Mouse (Mus musculus): ENCODE data around the gene Rxfp1. TPM values are rescaled to one million over a fixed set of nuclear protein-coding genes. Genes with fewer than 3 reads are reported as not detected.

Rxfp1 gene
- polyA plus RNA-seq, 1 experiment from 2014 or later = 0.49 TPM

DNA sequence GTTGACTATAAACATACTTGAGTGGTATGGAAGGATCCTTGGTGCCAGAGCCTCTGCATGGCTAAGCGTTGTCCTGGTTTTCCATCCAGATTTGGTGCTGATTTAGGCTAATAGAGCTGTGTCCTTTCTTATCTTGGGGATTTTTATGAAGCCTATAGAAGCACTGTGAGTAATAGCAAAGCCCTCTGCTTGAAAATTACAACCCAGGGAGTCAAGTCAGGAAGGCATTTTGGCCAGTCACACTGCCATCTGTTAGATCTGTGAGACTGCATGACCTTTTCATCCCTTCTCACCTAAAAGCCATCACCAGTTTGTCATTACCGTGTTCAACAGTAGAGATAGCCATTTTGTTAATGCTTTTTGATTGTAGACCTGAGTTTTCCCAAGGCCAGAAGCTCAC lies 2.7 kb upstream of the Rxfp1 start:
- Histone ChIP-seq H3K4me1 (ENCODE audit: control insufficient read depth, insufficient read depth, low read length) (0 out of 2 replicates have a peak, but pooled peaks cover 4% of the 10 kb centered on the region), H3K9me3 (ENCODE audit: control insufficient read depth, low read length) (no peaks in the 10 kb centered on the region), H3K9ac (ENCODE audit: low read length) (no peak overlapping the region), H3K27me3 (ENCODE audit: control insufficient read depth, insufficient read depth, low read length) (no peaks in the 10 kb centered on the region), H3K4me2 (ENCODE audit: low read depth, severe bottlenecking) (no peak overlapping the region), H3K27ac (replicated peaks; ENCODE audit: low read depth, low read length) (no peak overlapping the region), H3K4me3 (ENCODE audit: low read depth, low read length) (no peak overlapping the region), H3K36me3 (ENCODE audit: control insufficient read depth, insufficient read depth, low read length) (no peaks in the 10 kb centered on the region)
- ATAC-seq (ENCODE audit: insufficient number of reproducible peaks, low FRiP score, low TSS enrichment, low read depth) = no peak
- no peak for DNase-seq (ENCODE audit: low spot score)
- 70% methylated on average over 2 of the region's 2 CpGs for WGBS

GRCm38 (mm10) chr3:79738451-79738850 lies 771 bp upstream of the Rxfp1 start:
- Histone ChIP-seq H3K9me3 (ENCODE audit: control insufficient read depth, low read length) (no peaks in the 10 kb centered on the region), H3K27ac (replicated peaks; ENCODE audit: low read depth, low read length) (no peak overlapping the region), H3K27me3 (ENCODE audit: control insufficient read depth, insufficient read depth, low read length) (no peaks in the 10 kb centered on the region), H3K36me3 (ENCODE audit: control insufficient read depth, insufficient read depth, low read length) (no peaks in the 10 kb centered on the region), H3K9ac (ENCODE audit: low read length) (no peak overlapping the region), H3K4me1 (ENCODE audit: control insufficient read depth, insufficient read depth, low read length) (0 out of 2 replicates have a peak, but pooled peaks cover 4% of the 10 kb centered on the region), H3K4me3 (ENCODE audit: low read depth, low read length) (no peak overlapping the region), H3K4me2 (ENCODE audit: low read depth, severe bottlenecking) (no peak overlapping the region)
- WGBS = 84% methylated on average over 1 of the region's 1 CpGs
- ATAC-seq (ENCODE audit: insufficient number of reproducible peaks, low FRiP score, low TSS enrichment, low read depth) = no peak
- DNase-seq (ENCODE audit: low spot score) = no peak

- Histone ChIP-seq H3K27ac (replicated peaks; ENCODE audit: low read depth, low read length) (no peak overlapping the region), H3K9ac (ENCODE audit: low read length) (no peak overlapping the region), H3K4me3 (ENCODE audit: low read depth, low read length) (no peak overlapping the region), H3K9me3 (ENCODE audit: control insufficient read depth, low read length) (no peaks in the 10 kb centered on the region), H3K27me3 (ENCODE audit: control insufficient read depth, insufficient read depth, low read length) (no peaks in the 10 kb centered on the region), H3K36me3 (ENCODE audit: control insufficient read depth, insufficient read depth, low read length) (no peaks in the 10 kb centered on the region), H3K4me2 (ENCODE audit: low read depth, severe bottlenecking) (no peak overlapping the region), H3K4me1 (ENCODE audit: control insufficient read depth, insufficient read depth, low read length) (no peaks in the 10 kb centered on the region)
- ATAC-seq (ENCODE audit: insufficient number of reproducible peaks, low FRiP score, low TSS enrichment, low read depth) (no peak), DNase-seq (ENCODE audit: low spot score) (no peak)
- WGBS = 87% methylated on average over 14 of the region's 14 CpGs
Measured at GRCm38 (mm10) chr3:79726506-79727075, 11.1 kb downstream of the Rxfp1 start.

DNA sequence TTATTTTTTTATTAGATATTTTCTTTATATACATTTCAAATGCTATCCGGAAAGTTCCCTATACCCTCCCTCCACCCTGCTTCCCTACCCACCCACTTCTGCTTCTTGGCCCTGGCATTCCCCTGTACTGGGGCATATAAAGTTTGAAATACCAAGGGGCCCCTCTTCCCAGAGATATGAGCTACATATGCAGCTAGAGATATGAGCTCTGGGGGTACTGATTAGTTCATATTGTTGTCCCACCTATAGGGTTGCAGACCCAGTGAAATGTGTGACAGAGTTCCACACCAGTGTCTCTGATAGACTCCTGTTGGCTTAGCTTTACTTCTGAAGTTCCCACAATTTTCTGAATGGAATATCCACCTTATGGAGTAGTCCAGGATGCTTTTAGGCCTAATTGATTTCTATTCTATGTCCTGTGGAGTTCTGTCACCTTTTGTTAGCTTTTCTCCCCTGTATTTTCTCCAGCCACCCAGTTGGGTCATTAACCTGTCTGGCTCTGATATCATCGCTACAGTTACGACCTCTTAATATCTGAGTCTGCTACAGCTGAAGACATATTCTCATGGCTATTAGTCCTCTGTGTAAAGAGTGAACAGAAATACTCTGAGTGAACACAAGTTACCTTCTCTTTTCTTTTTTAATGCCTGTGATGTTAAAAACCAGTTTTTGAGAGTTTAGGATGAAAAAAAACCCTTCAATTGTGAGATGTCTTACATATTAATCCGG lies 16.8 kb downstream of the Rxfp1 start:
- H3K9me3 ChIP-seq (ENCODE audit: control insufficient read depth, low read length) = no peaks in the 10 kb centered on the region
- H3K4me2 ChIP-seq (ENCODE audit: low read depth, severe bottlenecking) = no peak overlapping the region
- no peak overlapping the region for H3K27ac ChIP-seq (replicated peaks; ENCODE audit: low read depth, low read length)
- no peaks in the 10 kb centered on the region for H3K36me3 ChIP-seq (ENCODE audit: control insufficient read depth, insufficient read depth, low read length)
- DNase-seq (ENCODE audit: low spot score) (no peak), ATAC-seq (ENCODE audit: insufficient number of reproducible peaks, low FRiP score, low TSS enrichment, low read depth) (no peak)
- no peak overlapping the region for H3K9ac ChIP-seq (ENCODE audit: low read length)
- no peaks in the 10 kb centered on the region for H3K27me3 ChIP-seq (ENCODE audit: control insufficient read depth, insufficient read depth, low read length)
- no peaks in the 10 kb centered on the region for H3K4me1 ChIP-seq (ENCODE audit: control insufficient read depth, insufficient read depth, low read length)
- WGBS = 84% methylated on average over 4 of the region's 4 CpGs
- H3K4me3 ChIP-seq (ENCODE audit: low read depth, low read length) = no peak overlapping the region

- ATAC-seq (ENCODE audit: insufficient number of reproducible peaks, low FRiP score, low TSS enrichment, low read depth) (no peak), DNase-seq (ENCODE audit: low spot score) (no peak)
- Histone ChIP-seq H3K4me3 (ENCODE audit: low read depth, low read length) (no peak overlapping the region), H3K4me2 (ENCODE audit: low read depth, severe bottlenecking) (no peak overlapping the region), H3K9me3 (ENCODE audit: control insufficient read depth, low read length) (no peaks in the 10 kb centered on the region), H3K27me3 (ENCODE audit: control insufficient read depth, insufficient read depth, low read length) (no peaks in the 10 kb centered on the region), H3K9ac (ENCODE audit: low read length) (no peak overlapping the region), H3K4me1 (ENCODE audit: control insufficient read depth, insufficient read depth, low read length) (no peaks in the 10 kb centered on the region), H3K27ac (replicated peaks; ENCODE audit: low read depth, low read length) (no peak overlapping the region), H3K36me3 (ENCODE audit: control insufficient read depth, insufficient read depth, low read length) (no peaks in the 10 kb centered on the region)
- WGBS = 84% methylated on average over 8 of the region's 8 CpGs
Measured at GRCm38 (mm10) chr3:79706436-79706835, 31.2 kb downstream of the Rxfp1 start.

GRCm38 (mm10) chr3:79703135-79703534 lies 34.5 kb downstream of the Rxfp1 start:
- 67% methylated on average over 4 of the region's 4 CpGs for WGBS
- no peak for ATAC-seq (ENCODE audit: insufficient number of reproducible peaks, low FRiP score, low TSS enrichment, low read depth)
- no peak overlapping the region for H3K4me2 ChIP-seq (ENCODE audit: low read depth, severe bottlenecking)
- H3K4me1 ChIP-seq (ENCODE audit: control insufficient read depth, insufficient read depth, low read length) = no peaks in the 10 kb centered on the region
- H3K9ac ChIP-seq (ENCODE audit: low read length) = no peak overlapping the region
- H3K4me3 ChIP-seq (ENCODE audit: low read depth, low read length) = no peak overlapping the region
- DNase-seq (ENCODE audit: low spot score) = no peak
- no peak overlapping the region for H3K27ac ChIP-seq (replicated peaks; ENCODE audit: low read depth, low read length)
- no peaks in the 10 kb centered on the region for H3K36me3 ChIP-seq (ENCODE audit: control insufficient read depth, insufficient read depth, low read length)
- H3K27me3 ChIP-seq (ENCODE audit: control insufficient read depth, insufficient read depth, low read length) = no peaks in the 10 kb centered on the region
- no peaks in the 10 kb centered on the region for H3K9me3 ChIP-seq (ENCODE audit: control insufficient read depth, low read length)

DNA sequence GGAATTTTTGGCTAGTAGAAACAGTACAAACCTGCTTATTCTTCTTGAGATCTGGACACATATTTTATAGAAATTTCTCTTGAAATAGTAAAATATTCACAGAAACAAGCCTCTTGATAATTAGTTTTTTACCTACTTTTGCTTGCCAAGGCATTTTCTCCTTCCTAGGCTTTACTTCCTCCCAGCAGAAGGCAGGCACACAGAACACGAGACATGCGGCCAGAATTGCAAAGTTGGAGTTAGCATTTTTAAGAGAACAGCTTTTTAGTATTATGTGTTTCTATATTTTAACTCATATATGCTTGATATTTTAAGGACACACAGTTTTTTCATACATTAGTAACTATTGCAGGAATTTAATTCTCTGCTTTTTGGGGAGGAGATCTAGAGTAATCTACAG lies 45.7 kb downstream of the Rxfp1 start:
- Histone ChIP-seq H3K9me3 (ENCODE audit: control insufficient read depth, low read length) (no peaks in the 10 kb centered on the region), H3K27ac (replicated peaks; ENCODE audit: low read depth, low read length) (no peak overlapping the region), H3K4me1 (ENCODE audit: control insufficient read depth, insufficient read depth, low read length) (no peaks in the 10 kb centered on the region), H3K9ac (ENCODE audit: low read length) (no peak overlapping the region), H3K36me3 (ENCODE audit: control insufficient read depth, insufficient read depth, low read length) (no peaks in the 10 kb centered on the region), H3K4me3 (ENCODE audit: low read depth, low read length) (no peak overlapping the region), H3K4me2 (ENCODE audit: low read depth, severe bottlenecking) (no peak overlapping the region), H3K27me3 (ENCODE audit: control insufficient read depth, insufficient read depth, low read length) (no peaks in the 10 kb centered on the region)
- DNase-seq (ENCODE audit: low spot score) (no peak), ATAC-seq (ENCODE audit: insufficient number of reproducible peaks, low FRiP score, low TSS enrichment, low read depth) (no peak)
- WGBS = 97% methylated on average over 2 of the region's 2 CpGs

GRCm38 (mm10) chr3:79690111-79690651 lies 47.5 kb downstream of the Rxfp1 start:
- DNase-seq (ENCODE audit: low spot score) (no peak), ATAC-seq (ENCODE audit: insufficient number of reproducible peaks, low FRiP score, low TSS enrichment, low read depth) (no peak)
- H3K9ac ChIP-seq (ENCODE audit: low read length) = no peak overlapping the region
- no peaks in the 10 kb centered on the region for H3K36me3 ChIP-seq (ENCODE audit: control insufficient read depth, insufficient read depth, low read length)
- H3K27me3 ChIP-seq (ENCODE audit: control insufficient read depth, insufficient read depth, low read length) = no peaks in the 10 kb centered on the region
- 90% methylated on average over 9 of the region's 9 CpGs for WGBS
- H3K27ac ChIP-seq (replicated peaks; ENCODE audit: low read depth, low read length) = no peak overlapping the region
- no peaks in the 10 kb centered on the region for H3K9me3 ChIP-seq (ENCODE audit: control insufficient read depth, low read length)
- H3K4me3 ChIP-seq (ENCODE audit: low read depth, low read length) = no peak overlapping the region
- no peak overlapping the region for H3K4me2 ChIP-seq (ENCODE audit: low read depth, severe bottlenecking)
- H3K4me1 ChIP-seq (ENCODE audit: control insufficient read depth, insufficient read depth, low read length) = no peaks in the 10 kb centered on the region
